Mouse (Mus musculus): ENCODE data around the gene Mettl7b. TPM values are rescaled to one million over a fixed set of nuclear protein-coding genes. Genes with fewer than 3 reads are reported as not detected.

The Mettl7b gene
- polyA plus RNA-seq, 1 experiment = not detected

- Histone ChIP-seq H3K27ac (ENCODE audit: insufficient read depth, low read depth, low read length) (no peak overlapping the region), H3K4me1 (ENCODE audit: control insufficient read depth, insufficient read depth, low read length) (peaks cover 17% of the 10 kb centered on the region), H3K4me3 (ENCODE audit: insufficient read depth, low read length) (no peak overlapping the region)
- TF ChIP-seq CTCF (IDR thresholded peaks at IDR 0.05; ENCODE audit: low read depth, low read length) (no peak), POLR2A (IDR thresholded peaks at IDR 0.05; ENCODE audit: borderline replicate concordance, low read depth, low read length) (no peak)
These were observed 39.5 kb downstream of the Mettl7b start for GRCm38 (mm10) chr10:128921251-128921650.

GRCm38 (mm10) chr10:128920736-128921161 is 40.0 kb downstream of the Mettl7b start:
- TF ChIP-seq POLR2A (IDR thresholded peaks at IDR 0.05; ENCODE audit: borderline replicate concordance, low read depth, low read length) (no peak), CTCF (IDR thresholded peaks at IDR 0.05; ENCODE audit: low read depth, low read length) (no peak)
- H3K4me3 ChIP-seq (ENCODE audit: insufficient read depth, low read length) = no peak overlapping the region
- H3K4me1 ChIP-seq (ENCODE audit: control insufficient read depth, insufficient read depth, low read length) = peaks cover 17% of the 10 kb centered on the region
- H3K27ac ChIP-seq (ENCODE audit: insufficient read depth, low read depth, low read length) = no peak overlapping the region

- TF ChIP-seq POLR2A (IDR thresholded peaks at IDR 0.05; ENCODE audit: borderline replicate concordance, low read depth, low read length) (no peak), CTCF (IDR thresholded peaks at IDR 0.05; ENCODE audit: low read depth, low read length) (no peak)
- Histone ChIP-seq H3K4me1 (ENCODE audit: control insufficient read depth, insufficient read depth, low read length) (peaks cover 17% of the 10 kb centered on the region), H3K4me3 (ENCODE audit: insufficient read depth, low read length) (no peak overlapping the region), H3K27ac (ENCODE audit: insufficient read depth, low read depth, low read length) (no peak overlapping the region)
These were observed 40.8 kb downstream of the Mettl7b start for GRCm38 (mm10) chr10:128919966-128920365.

GRCm38 (mm10) chr10:128919203-128919631 is 41.6 kb downstream of the Mettl7b start:
- TF ChIP-seq POLR2A (IDR thresholded peaks at IDR 0.05; ENCODE audit: borderline replicate concordance, low read depth, low read length) = no peak
- TF ChIP-seq CTCF (IDR thresholded peaks at IDR 0.05; ENCODE audit: low read depth, low read length) = no peak
- Histone ChIP-seq H3K27ac (ENCODE audit: insufficient read depth, low read depth, low read length) (0 out of 2 replicates have a peak overlapping the region, but pooled peaks have one; percentile 6), H3K4me3 (ENCODE audit: insufficient read depth, low read length) (no peak overlapping the region), H3K4me1 (ENCODE audit: control insufficient read depth, insufficient read depth, low read length) (peaks cover 15% of the 10 kb centered on the region)

- no peak overlapping the region for H3K27ac ChIP-seq (ENCODE audit: insufficient read depth, low read depth, low read length)
- TF ChIP-seq CTCF (IDR thresholded peaks at IDR 0.05; ENCODE audit: low read depth, low read length) (no peak), POLR2A (IDR thresholded peaks at IDR 0.05; ENCODE audit: borderline replicate concordance, low read depth, low read length) (no peak)
- H3K4me3 ChIP-seq (ENCODE audit: insufficient read depth, low read length) = no peak overlapping the region
- H3K4me1 ChIP-seq (ENCODE audit: control insufficient read depth, insufficient read depth, low read length) = peaks cover 13% of the 10 kb centered on the region
These were observed 42.5 kb downstream of the Mettl7b start for GRCm38 (mm10) chr10:128918246-128918645.

- TF ChIP-seq POLR2A (IDR thresholded peaks at IDR 0.05; ENCODE audit: borderline replicate concordance, low read depth, low read length) (no peak), CTCF (IDR thresholded peaks at IDR 0.05; ENCODE audit: low read depth, low read length) (no peak)
- H3K4me1 ChIP-seq (ENCODE audit: control insufficient read depth, insufficient read depth, low read length) = peaks cover 13% of the 10 kb centered on the region
These were observed 43.4 kb downstream of the Mettl7b start for GRCm38 (mm10) chr10:128917400-128917799.

GRCm38 (mm10) chr10:128916665-128917064 is 44.1 kb downstream of the Mettl7b start:
- no peak overlapping the region for H3K4me3 ChIP-seq (ENCODE audit: insufficient read depth, low read length)
- TF ChIP-seq CTCF (IDR thresholded peaks at IDR 0.05; ENCODE audit: low read depth, low read length) (no peak), POLR2A (IDR thresholded peaks at IDR 0.05; ENCODE audit: borderline replicate concordance, low read depth, low read length) (no peak)
- peaks cover 10% of the 10 kb centered on the region for H3K4me1 ChIP-seq (ENCODE audit: control insufficient read depth, insufficient read depth, low read length)
- H3K27ac ChIP-seq (ENCODE audit: insufficient read depth, low read depth, low read length) = no peak overlapping the region

More at GRCm38 (mm10) chr10:128917400-128917799, 43.4 kb downstream of the Mettl7b start:
- H3K27ac ChIP-seq (ENCODE audit: insufficient read depth, low read depth, low read length) = no peak overlapping the region
- no peak overlapping the region for H3K4me3 ChIP-seq (ENCODE audit: insufficient read depth, low read length)

- no peak overlapping the region for H3K4me3 ChIP-seq (ENCODE audit: insufficient read depth, low read length)
- TF ChIP-seq POLR2A (IDR thresholded peaks at IDR 0.05; ENCODE audit: borderline replicate concordance, low read depth, low read length) = no peak
- TF ChIP-seq CTCF (IDR thresholded peaks at IDR 0.05; ENCODE audit: low read depth, low read length) = no peak
- H3K27ac ChIP-seq (ENCODE audit: insufficient read depth, low read depth, low read length) = no peak overlapping the region
- peaks cover 13% of the 10 kb centered on the region for H3K4me1 ChIP-seq (ENCODE audit: control insufficient read depth, insufficient read depth, low read length)
These were observed 45.2 kb downstream of the Mettl7b start for GRCm38 (mm10) chr10:128915550-128915949.

GRCm38 (mm10) chr10:128913696-128914095 is 47.1 kb downstream of the Mettl7b start:
- Histone ChIP-seq H3K4me3 (ENCODE audit: insufficient read depth, low read length) (no peak overlapping the region), H3K27ac (ENCODE audit: insufficient read depth, low read depth, low read length) (no peak overlapping the region), H3K4me1 (ENCODE audit: control insufficient read depth, insufficient read depth, low read length) (peaks cover 14% of the 10 kb centered on the region)
- TF ChIP-seq POLR2A (IDR thresholded peaks at IDR 0.05; ENCODE audit: borderline replicate concordance, low read depth, low read length) (no peak), CTCF (IDR thresholded peaks at IDR 0.05; ENCODE audit: low read depth, low read length) (no peak)

GRCm38 (mm10) chr10:128913219-128913618 is 47.6 kb downstream of the Mettl7b start:
- no peak overlapping the region for H3K4me3 ChIP-seq (ENCODE audit: insufficient read depth, low read length)
- H3K27ac ChIP-seq (ENCODE audit: insufficient read depth, low read depth, low read length) = no peak overlapping the region
- TF ChIP-seq POLR2A (IDR thresholded peaks at IDR 0.05; ENCODE audit: borderline replicate concordance, low read depth, low read length) (no peak), CTCF (IDR thresholded peaks at IDR 0.05; ENCODE audit: low read depth, low read length) (peak; percentile 88)
- peaks cover 15% of the 10 kb centered on the region for H3K4me1 ChIP-seq (ENCODE audit: control insufficient read depth, insufficient read depth, low read length)

Measured in bone marrow macrophage, adult 2 months (primary cell).